Mouse (Mus musculus): Measurements from ENCODE around the gene Pde6h. TPM values are rescaled to one million over a fixed set of nuclear protein-coding genes. Genes with fewer than 3 reads are reported as not detected.
"Not testable (repeated sequence)": the region's sequence is repeated elsewhere in the genome, so short reads cannot be mapped to it uniquely, and the experiment has no call there.

Gene Pde6h
- total and polyA plus RNA-seq, 2 experiments from 2014 or later: 1.3 TPM; not detected in 1

DNA sequence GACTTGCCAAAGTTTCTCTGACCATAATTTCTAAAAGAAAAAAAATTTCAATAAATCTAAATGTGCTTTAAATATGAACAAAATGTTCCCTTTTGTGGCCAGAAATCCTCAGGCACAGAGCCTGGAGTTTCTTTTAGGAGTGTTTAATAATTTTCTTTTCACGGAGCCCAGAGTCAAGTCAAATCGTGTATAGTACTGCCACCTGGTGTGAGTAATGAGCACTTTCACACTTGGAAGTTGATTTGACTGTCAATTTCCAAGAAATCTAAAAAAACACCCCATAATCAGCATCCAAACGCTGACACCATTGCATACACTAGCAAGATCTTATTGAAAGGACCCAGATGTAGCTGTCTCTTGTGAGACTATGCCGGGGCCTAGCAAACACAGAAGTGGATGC is 45.2 kb downstream of the Pde6h start:
- peak; percentile 59 for TF ChIP-seq CTCF (IDR thresholded peaks at IDR 0.05; ENCODE audit: low read depth)
- H3K27ac ChIP-seq: not testable (repeated sequence)
- 0 out of 2 replicates have a peak, but pooled peaks have one; percentile 70 for ATAC-seq

DNA sequence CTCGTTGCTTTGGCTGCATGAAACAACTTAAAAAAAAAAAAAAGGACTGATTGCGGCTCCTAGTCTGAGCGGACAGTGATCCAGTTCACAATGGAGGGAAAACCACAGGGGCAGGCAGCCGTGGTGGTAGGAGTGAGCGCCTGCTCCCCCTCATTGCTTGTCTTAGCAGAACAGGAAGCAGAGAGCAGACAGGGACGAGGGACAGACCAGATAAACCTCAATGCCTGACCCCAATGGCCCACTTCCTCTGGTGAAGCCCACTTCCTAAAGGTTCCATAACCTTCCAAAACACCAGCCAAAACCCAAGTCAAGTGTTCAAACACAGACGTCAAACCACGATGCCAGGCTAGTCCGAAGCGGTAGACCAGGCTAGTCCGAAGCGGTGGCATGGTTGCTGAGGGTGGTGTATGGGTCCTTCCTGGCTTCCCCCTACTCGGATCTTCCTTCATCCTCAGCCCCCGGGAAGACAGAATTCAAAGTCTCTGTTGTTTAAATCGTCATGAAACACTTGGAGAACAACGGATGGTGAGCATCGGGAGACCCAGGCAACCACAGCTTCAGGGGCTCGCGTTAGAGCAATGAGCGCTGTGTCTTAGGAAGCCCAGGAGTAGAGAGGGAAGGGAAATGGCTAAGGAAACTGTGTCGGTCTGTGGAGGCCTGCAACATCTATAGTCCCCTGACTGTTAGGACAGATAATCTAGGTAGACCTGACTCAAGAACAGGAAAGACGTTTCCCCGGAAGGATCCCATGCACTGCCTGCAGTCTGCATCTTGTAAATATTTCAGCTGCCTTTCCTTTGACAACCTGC is 55.8 kb downstream of the Pde6h start:
- 83% methylated on average over 23 of the region's 23 CpGs for WGBS
- Histone ChIP-seq H3K27me3 (ENCODE audit: insufficient read depth, low read length) (no peaks in the 10 kb centered on the region), H3K4me3 (ENCODE audit: low read length) (no peak overlapping the region), H3K27ac (no peak overlapping the region), H3K4me2 (ENCODE audit: low read depth, low read length) (no peak overlapping the region), H3K36me3 (ENCODE audit: insufficient read depth, low read length) (no peaks in the 10 kb centered on the region), H3K4me1 (ENCODE audit: insufficient read depth, low read length) (no peaks in the 10 kb centered on the region), H3K9me3 (ENCODE audit: low read length) (no peaks in the 10 kb centered on the region), H3K9ac (replicated peaks; ENCODE audit: low read length) (no peak overlapping the region)
- DNase-seq (ENCODE audit: low spot score): no peak
- TF ChIP-seq CTCF (IDR thresholded peaks at IDR 0.05; ENCODE audit: low read depth): no peak
- no peak for ATAC-seq

More for the DNA sequence above, 45.2 kb downstream of the Pde6h start:
- 38% methylated on average over 4 of the region's 4 CpGs for WGBS
- not testable (repeated sequence) for H3K36me3 ChIP-seq (ENCODE audit: insufficient read depth, low read length); H3K4me3 ChIP-seq (ENCODE audit: low read length); H3K9me3 ChIP-seq (ENCODE audit: low read length); H3K9ac ChIP-seq (replicated peaks; ENCODE audit: low read length); H3K27me3 ChIP-seq (ENCODE audit: insufficient read depth, low read length); H3K4me1 ChIP-seq (ENCODE audit: insufficient read depth, low read length); H3K4me2 ChIP-seq (ENCODE audit: low read depth, low read length)
- peak; percentile 72 for DNase-seq (ENCODE audit: low spot score)

DNA sequence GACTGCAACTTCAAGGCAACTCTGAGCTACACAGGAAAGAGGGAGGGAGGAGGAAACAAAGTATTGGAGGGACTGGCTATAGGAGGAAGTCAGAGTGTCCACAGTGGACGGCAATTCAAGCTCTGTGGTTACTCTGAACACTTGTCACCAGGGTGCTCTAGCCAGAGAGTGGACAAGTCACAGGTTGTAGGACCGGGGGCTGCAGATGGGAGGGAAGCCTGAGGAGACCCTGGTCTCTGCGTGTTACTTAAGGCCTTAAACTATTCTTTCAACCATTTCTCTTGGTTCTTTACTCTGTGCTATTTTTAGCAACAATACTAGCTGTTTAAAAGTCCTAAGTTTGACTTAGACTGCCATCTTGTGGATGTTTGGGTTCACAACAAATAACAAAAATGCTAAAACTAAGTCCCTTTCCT is 56.7 kb downstream of the Pde6h start:
- Histone ChIP-seq H3K36me3 (ENCODE audit: insufficient read depth, low read length) (no peaks in the 10 kb centered on the region), H3K4me3 (ENCODE audit: low read length) (no peak overlapping the region), H3K27ac (peak overlapping the region; percentile 32; the same call in 1 of the 2 replicates), H3K27me3 (ENCODE audit: insufficient read depth, low read length) (no peaks in the 10 kb centered on the region), H3K9me3 (ENCODE audit: low read length) (no peaks in the 10 kb centered on the region), H3K4me1 (ENCODE audit: insufficient read depth, low read length) (no peaks in the 10 kb centered on the region), H3K4me2 (ENCODE audit: low read depth, low read length) (no peak overlapping the region), H3K9ac (replicated peaks; ENCODE audit: low read length) (no peak overlapping the region)
- ATAC-seq (peak; percentile 77), DNase-seq (ENCODE audit: low spot score) (peak; percentile 81)
- WGBS: 29% methylated on average over 3 of the region's 3 CpGs
- TF ChIP-seq CTCF (IDR thresholded peaks at IDR 0.05; ENCODE audit: low read depth): peak; percentile 75

DNA sequence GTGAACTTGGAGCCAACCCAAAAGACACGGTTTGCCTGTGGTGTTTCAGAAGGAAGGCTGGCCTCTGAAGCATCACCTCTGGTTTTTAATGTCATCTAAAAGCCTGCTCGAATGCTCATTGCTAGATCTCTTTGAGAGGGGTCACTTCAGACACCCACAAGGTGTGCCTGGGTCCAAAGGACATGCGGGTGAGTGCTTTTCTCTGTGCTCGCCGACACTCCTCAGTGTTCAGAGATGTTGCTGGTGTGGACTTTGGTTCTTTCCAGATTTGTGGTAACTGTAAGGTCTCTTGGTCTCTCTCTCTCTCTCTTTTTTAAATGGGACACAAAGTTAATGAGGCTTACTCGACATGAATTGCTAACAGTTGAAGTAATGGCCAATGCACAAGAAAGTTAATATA is 58.9 kb downstream of the Pde6h start:
- Histone ChIP-seq H3K4me3 (ENCODE audit: low read length) (no peak overlapping the region), H3K9me3 (ENCODE audit: low read length) (no peaks in the 10 kb centered on the region), H3K4me1 (ENCODE audit: insufficient read depth, low read length) (no peaks in the 10 kb centered on the region), H3K9ac (replicated peaks; ENCODE audit: low read length) (no peak overlapping the region), H3K27ac (no peak overlapping the region), H3K36me3 (ENCODE audit: insufficient read depth, low read length) (no peaks in the 10 kb centered on the region), H3K27me3 (ENCODE audit: insufficient read depth, low read length) (no peaks in the 10 kb centered on the region), H3K4me2 (ENCODE audit: low read depth, low read length) (no peak overlapping the region)
- no peak for TF ChIP-seq CTCF (IDR thresholded peaks at IDR 0.05; ENCODE audit: low read depth)
- ATAC-seq (no peak), DNase-seq (ENCODE audit: low spot score) (no peak)
- 79% methylated on average over 6 of the region's 6 CpGs for WGBS

DNA sequence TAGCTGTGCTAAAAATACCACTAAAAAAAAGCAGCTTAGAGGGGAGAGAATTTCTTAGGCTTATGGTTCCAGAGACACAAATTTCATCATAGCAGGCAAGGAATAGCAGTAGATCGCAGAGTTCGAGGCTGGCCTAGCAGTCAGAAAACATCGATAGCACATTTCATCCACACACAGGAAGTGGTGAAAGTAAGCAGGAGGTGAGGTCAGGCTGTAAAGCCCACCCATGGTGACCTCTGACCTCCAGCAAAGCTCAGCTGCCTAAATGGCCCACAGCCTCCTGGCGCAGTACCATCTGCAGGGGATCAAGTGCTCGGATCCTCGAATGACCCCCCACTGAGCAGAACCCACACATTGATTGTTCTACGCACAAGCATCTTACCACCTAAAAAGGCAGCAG is 59.6 kb downstream of the Pde6h start:
- Histone ChIP-seq H3K27ac (no peak overlapping the region), H3K9ac (replicated peaks; ENCODE audit: low read length) (no peak overlapping the region), H3K36me3 (ENCODE audit: insufficient read depth, low read length) (no peaks in the 10 kb centered on the region), H3K4me1 (ENCODE audit: insufficient read depth, low read length) (no peaks in the 10 kb centered on the region), H3K9me3 (ENCODE audit: low read length) (no peaks in the 10 kb centered on the region), H3K4me2 (ENCODE audit: low read depth, low read length) (no peak overlapping the region), H3K27me3 (ENCODE audit: insufficient read depth, low read length) (no peaks in the 10 kb centered on the region), H3K4me3 (ENCODE audit: low read length) (no peak overlapping the region)
- no peak for DNase-seq (ENCODE audit: low spot score)
- WGBS: 62% methylated on average over 7 of the region's 7 CpGs
- no peak for TF ChIP-seq CTCF (IDR thresholded peaks at IDR 0.05; ENCODE audit: low read depth)
- ATAC-seq: no peak

DNA sequence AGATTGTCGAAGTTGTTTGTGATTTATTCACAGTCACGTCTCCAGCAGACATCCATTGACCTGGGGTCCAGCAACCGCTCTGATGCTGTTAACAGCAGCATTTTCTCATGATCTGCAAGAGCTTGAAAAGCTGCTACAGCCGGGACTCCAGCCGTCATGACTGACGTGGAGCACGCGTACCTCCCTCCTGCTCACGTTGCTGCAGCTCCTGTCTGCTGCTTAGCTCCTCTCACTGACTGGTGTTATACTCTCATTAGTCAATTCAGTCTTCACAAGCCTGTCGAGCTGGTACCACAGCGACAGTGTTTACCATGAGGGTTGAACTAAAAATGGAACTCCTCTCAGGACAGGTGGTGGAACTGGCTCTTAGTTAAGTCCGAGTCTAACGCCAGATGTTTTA is 62.4 kb downstream of the Pde6h start:
- DNase-seq (ENCODE audit: low spot score) (no peak), ATAC-seq (no peak; the same call in 1 of the 2 replicates)
- H3K4me2 ChIP-seq (ENCODE audit: low read depth, low read length): no peak overlapping the region
- no peaks in the 10 kb centered on the region for H3K4me1 ChIP-seq (ENCODE audit: insufficient read depth, low read length)
- 61% methylated on average over 13 of the region's 13 CpGs for WGBS
- H3K4me3 ChIP-seq (ENCODE audit: low read length): no peak overlapping the region
- H3K9me3 ChIP-seq (ENCODE audit: low read length): no peaks in the 10 kb centered on the region
- no peak overlapping the region for H3K27ac ChIP-seq
- no peak for TF ChIP-seq CTCF (IDR thresholded peaks at IDR 0.05; ENCODE audit: low read depth)
- no peak overlapping the region for H3K9ac ChIP-seq (replicated peaks; ENCODE audit: low read length)
- no peaks in the 10 kb centered on the region for H3K27me3 ChIP-seq (ENCODE audit: insufficient read depth, low read length)
- H3K36me3 ChIP-seq (ENCODE audit: insufficient read depth, low read length): no peaks in the 10 kb centered on the region

DNA sequence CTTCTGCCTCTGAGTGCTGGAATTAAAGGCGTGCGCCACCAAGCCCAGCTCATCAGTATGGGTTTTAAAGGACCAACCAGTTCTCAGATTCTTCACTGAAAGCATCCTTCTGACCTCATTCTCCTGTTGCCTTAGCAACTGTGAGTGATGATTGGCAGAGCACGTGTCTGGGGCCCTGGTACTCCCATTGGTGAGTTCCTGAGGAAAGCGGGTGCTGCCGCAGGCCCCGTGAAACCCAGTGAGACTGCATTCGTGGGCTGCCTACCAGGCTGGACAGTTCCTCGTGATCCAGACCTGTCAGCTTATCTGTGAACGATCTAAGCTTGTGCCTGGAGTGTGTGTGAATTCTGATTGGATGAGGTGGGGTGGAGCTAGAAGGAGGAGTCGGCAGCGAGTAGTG is 63.1 kb downstream of the Pde6h start:
- no peak overlapping the region for H3K9ac ChIP-seq (replicated peaks; ENCODE audit: low read length)
- no peaks in the 10 kb centered on the region for H3K27me3 ChIP-seq (ENCODE audit: insufficient read depth, low read length)
- H3K27ac ChIP-seq: no peak overlapping the region
- no peak overlapping the region for H3K4me3 ChIP-seq (ENCODE audit: low read length)
- no peaks in the 10 kb centered on the region for H3K4me1 ChIP-seq (ENCODE audit: insufficient read depth, low read length)
- TF ChIP-seq CTCF (IDR thresholded peaks at IDR 0.05; ENCODE audit: low read depth): no peak
- no peaks in the 10 kb centered on the region for H3K36me3 ChIP-seq (ENCODE audit: insufficient read depth, low read length)
- ATAC-seq (peak; percentile 69), DNase-seq (ENCODE audit: low spot score) (peak; percentile 40)
- H3K4me2 ChIP-seq (ENCODE audit: low read depth, low read length): no peak overlapping the region
- WGBS: 52% methylated on average over 11 of the region's 11 CpGs
- H3K9me3 ChIP-seq (ENCODE audit: low read length): no peaks in the 10 kb centered on the region

Data from hindbrain, postnatal 0 days (tissue).